Mouse (Mus musculus) 3134 (cell line): ENCODE measurements around the gene C1qtnf6.

Experiments
- DNase-seq: peaks from one replicate; pipeline ENCODE4 v3.0.0-alpha.2; 2011; ENCODE audit warnings: low spot score; ENCODE audit not compliant: insufficient read length; ENCODE audit errors: extremely low read depth

C1qtnf6 gene

GRCm38 (mm10) chr15:78483311-78483710, 47.9 kb downstream of the C1qtnf6 start:
- peak; percentile 68 for DNase-seq

GRCm38 (mm10) chr15:78482518-78482917, 48.7 kb downstream of the C1qtnf6 start:
- DNase-seq, result no peak

GRCm38 (mm10) chr15:78481448-78482000, 49.7 kb downstream of the C1qtnf6 start:
- DNase-seq, result no peak

- no peak for DNase-seq
Measured at GRCm38 (mm10) chr15:78480991-78481390, 50.2 kb downstream of the C1qtnf6 start.

- no peak for DNase-seq
Measured at GRCm38 (mm10) chr15:78480111-78480510, 51.1 kb downstream of the C1qtnf6 start.

- DNase-seq, result peak; percentile 64
Measured at GRCm38 (mm10) chr15:78479470-78479869, 51.7 kb downstream of the C1qtnf6 start.

- DNase-seq, result no peak
Measured at GRCm38 (mm10) chr15:78478073-78478472, 53.1 kb downstream of the C1qtnf6 start.

GRCm38 (mm10) chr15:78476878-78477277, 54.3 kb downstream of the C1qtnf6 start:
- no peak for DNase-seq

GRCm38 (mm10) chr15:78475604-78476031, 55.6 kb downstream of the C1qtnf6 start:
- DNase-seq, result no peak

- DNase-seq, result no peak
Measured at GRCm38 (mm10) chr15:78473442-78473841, 57.8 kb downstream of the C1qtnf6 start.
